Mouse (Mus musculus): ENCODE measurements at regions not wholly inside any gene's neighbourhood (a gene's known extent, or its start where the extent isn't known, plus 50 kb on each side); places are given as distances from the start of the nearest gene placed in this dataset.

DNA sequence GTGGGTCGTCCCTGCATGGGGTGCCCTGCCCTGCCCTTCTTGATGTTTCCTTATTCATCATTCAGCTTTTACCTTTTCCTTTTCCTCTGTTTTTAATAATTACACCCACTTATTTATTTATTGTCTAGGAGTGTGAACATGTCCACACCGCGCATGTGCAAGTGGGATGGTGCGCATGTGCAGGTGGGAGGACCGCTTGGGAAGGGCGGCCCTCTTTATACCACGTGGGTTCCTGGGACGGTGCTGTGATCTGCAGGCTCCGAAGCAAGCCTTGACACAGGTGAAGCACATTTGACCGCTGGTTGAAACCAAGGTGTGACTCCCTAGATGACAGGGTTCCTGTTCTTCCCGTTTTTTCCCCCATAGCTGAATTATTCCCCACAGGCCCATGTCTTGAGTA, 60.0 kb downstream of the Syf2 start:
- in situ Hi-C loops (cut with MboI, MseI): loop anchor here (25.0 kb wide), 1 partner anchor 747 kb away; the partner anchor contains the start of gene Il22ra1

DNA sequence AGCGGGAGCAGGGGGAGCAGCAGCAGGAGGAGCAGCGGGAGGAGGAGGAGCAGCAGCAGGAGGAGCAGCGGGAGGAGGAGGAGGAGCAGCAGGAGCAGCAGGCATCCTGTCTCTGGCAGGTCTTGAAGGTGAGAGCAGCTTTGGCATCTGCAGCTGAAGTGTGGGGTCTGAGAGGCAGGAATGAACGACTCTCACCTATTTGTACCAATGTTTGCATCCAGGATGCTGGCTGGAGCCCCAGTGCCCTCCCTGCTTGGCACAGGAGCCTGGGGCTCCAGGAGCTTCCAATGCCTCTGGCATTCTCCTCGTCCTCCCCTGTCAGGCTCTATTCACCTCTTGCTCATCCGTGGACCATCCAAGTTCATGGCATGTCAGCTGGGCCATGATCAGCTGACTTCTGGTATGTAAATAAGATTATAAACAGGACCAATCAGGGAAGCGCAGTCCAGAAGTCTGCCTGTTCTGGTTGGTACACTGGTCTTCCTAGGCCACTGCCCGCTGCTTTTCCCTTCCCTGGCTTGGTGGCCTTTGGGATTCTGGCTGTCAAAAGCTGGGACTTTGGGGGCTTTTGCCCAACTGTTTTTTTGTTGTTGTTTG, 62.9 kb downstream of the Syf2 start:
- in situ Hi-C loops (cut with MboI, MseI): loop anchor here (25.0 kb wide), 1 partner anchor 744 kb away; the partner anchor contains the start of gene Il22ra1

- in situ Hi-C loops (cut with MboI, MseI): loop anchor here (25.0 kb wide), 1 partner anchor 743 kb away; the partner anchor contains the start of gene Il22ra1
These were observed 63.5 kb downstream of the Syf2 start for GRCm38 (mm10) chr4:134994205-134994604.

DNA sequence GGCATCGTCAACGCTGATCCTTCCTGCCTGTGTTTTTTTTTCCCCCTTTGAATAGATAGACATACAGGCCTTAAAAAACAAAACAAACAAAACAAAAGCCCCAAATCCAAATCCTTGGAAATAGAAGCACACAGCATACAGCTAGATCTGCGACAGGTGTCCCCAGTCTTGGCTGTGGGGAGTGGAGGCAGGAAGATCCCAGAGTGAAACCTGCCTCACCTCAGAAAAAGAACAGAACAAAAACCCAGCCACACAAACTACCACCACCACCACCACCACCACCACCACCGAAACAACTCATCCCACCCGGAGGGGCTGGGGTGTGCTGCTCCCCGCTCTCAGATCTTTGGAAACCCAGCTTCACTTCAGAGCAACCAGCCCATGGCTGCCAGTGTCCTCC, 64.0 kb downstream of the Syf2 start:
- in situ Hi-C loops (cut with MboI, MseI): loop anchor here (25.0 kb wide), 1 partner anchor 743 kb away; the partner anchor contains the start of gene Il22ra1

DNA sequence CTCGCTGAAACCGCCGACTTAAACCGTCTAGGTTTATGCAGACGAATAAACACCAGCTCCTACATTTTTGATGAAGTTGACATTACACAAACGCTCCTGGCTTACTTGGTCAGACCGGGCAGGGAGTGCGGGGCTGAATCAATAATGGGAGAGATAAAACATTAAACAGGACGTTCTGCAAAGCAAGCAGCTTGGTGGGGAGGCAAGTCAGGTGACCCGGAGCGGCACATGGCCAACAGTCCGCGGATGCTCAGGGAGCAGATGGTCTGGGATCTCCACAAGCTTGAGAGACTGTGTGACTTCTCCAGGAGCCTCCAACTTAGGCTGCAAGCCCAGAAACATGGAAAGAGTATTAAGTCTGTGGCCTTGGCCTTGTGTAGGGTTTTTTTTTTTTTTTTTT, 64.4 kb downstream of the Syf2 start:
- in situ Hi-C loops (cut with MboI, MseI): loop anchor here (25.0 kb wide), 1 partner anchor 742 kb away; the partner anchor contains the start of gene Il22ra1

- in situ Hi-C loops (cut with MboI, MseI): loop anchor here (25.0 kb wide), 1 partner anchor 741 kb away; the partner anchor contains the start of gene Il22ra1
These were observed 65.4 kb downstream of the Syf2 start for GRCm38 (mm10) chr4:134996121-134996520.

GRCm38 (mm10) chr4:134997461-134998434, 67.0 kb downstream of the Syf2 start:
- in situ Hi-C loops (cut with MboI, MseI): loop anchor here (25.0 kb wide), 1 partner anchor 740 kb away; the partner anchor contains the start of gene Il22ra1

DNA sequence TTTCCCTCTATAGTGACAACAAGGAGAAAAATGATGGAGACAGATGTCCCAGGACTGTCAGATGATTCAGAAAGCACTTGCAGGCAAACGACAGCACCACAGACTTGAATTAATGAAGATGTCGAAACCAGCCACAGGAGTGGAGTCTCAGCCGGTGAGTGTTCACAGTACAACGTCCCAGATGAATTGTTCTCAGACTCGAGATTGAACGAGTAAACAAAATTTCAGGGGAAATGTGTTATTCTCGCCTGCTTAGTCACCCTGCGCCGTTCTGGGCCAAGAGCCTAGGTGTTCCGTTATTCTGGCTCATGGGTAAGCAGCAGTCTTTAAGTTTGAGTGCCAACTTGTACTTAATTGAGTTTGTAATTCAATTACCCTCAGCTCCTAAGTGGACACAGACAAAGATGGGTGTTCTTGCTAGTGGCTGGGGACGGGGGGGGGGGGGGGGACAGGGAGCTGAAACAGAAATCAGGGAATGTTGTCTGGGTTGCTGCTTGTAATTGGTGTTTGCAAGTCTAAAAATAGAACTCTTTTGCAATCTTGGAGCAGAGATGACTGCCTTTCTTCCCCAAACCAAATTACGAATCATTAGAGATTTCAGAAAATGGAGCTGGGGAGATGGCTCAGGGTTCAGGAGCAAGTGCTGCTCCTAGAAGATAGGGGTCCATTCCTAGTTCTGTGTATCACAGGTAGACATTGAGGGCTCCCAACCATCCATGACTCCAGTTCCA, 68.4 kb downstream of the Syf2 start:
- in situ Hi-C loops (cut with MboI, MseI): loop anchor here (25.0 kb wide), 1 partner anchor 738 kb away; the partner anchor contains the start of gene Il22ra1

GRCm38 (mm10) chr4:135002091-135002925, 71.6 kb downstream of the Syf2 start:
- in situ Hi-C loops (cut with MboI, MseI): no loop called here

DNA sequence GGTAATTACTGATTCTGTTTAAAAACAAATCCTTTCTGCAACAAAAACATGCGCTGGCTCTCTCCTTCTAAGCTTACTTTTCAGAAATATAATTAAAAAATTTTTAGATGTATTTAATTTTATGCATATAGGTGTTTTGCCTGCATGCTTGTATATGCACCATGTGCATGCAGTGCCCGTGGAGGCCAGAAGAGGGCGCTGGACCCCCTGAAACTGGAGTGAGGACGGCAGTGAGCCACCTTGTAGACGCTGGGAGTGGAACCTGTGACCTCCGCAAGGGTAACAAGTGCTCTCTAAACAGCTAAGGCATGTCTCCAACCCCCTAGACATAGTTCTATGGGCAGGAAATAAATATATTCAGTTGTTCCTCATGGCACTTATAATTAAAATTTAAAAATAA, 80.7 kb downstream of the Syf2 start:
- in situ Hi-C loops (cut with MboI, MseI): no loop called here

GRCm38 (mm10) chr4:135012945-135013344, 82.2 kb downstream of the Syf2 start:
- in situ Hi-C loops (cut with MboI, MseI): no loop called here

- in situ Hi-C loops (cut with MboI, MseI): no loop called here
These were observed 83.2 kb downstream of the Syf2 start for GRCm38 (mm10) chr4:135013932-135014331.

- in situ Hi-C loops (cut with MboI, MseI): no loop called here
These were observed 87.3 kb downstream of the Syf2 start for GRCm38 (mm10) chr4:135018018-135018417.

- in situ Hi-C loops (cut with MboI, MseI): no loop called here
These were observed 88.4 kb downstream of the Syf2 start for GRCm38 (mm10) chr4:135019120-135019519.

GRCm38 (mm10) chr4:135020262-135020991, 89.7 kb downstream of the Syf2 start:
- in situ Hi-C loops (cut with MboI, MseI): no loop called here

DNA sequence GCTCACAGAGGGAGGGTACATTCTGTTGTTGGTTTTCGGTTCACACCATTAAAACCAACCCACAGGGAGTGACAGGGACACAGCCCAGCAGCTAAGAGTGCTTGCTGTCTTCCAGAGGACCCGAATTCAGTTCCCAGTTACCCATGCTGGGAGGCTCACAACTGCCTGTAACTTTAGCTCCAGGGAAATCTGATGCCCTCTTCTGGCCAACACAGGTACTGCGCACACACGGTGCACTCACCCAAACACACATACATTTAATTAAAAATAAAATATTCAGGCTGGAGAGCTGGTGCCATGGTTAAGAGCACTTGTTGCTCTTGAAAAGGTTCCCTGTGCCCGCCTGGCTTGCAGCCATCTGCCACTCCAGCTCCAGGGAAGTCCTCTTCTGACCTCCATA, 92.5 kb downstream of the Syf2 start:
- in situ Hi-C loops (cut with MboI, MseI): no loop called here

DNA sequence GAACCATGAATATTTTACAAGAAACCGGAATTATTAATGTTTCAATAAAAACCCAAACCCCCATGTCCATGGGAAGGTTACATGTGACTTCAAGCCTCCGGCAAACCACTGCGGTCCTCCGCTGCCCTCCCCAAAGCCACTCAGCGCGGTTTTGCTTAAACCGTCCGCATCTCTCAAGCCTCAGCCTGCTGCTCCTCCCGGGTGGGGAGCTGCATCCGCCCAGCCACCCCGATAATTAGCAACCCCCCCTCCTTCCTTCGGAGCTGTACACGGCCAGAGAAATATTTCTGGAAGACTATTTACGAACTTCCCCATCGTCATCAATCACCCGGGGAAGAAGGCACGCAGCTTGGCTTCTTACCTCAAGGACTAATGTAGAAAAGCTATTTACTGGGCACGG, 94.7 kb upstream of the Runx3 start:
- in situ Hi-C loops (cut with MboI, MseI): no loop called here

- in situ Hi-C loops (cut with MboI, MseI): no loop called here
These were observed 93.3 kb upstream of the Runx3 start for GRCm38 (mm10) chr4:135027136-135027535.

GRCm38 (mm10) chr4:135029723-135030122, 90.7 kb upstream of the Runx3 start:
- in situ Hi-C loops (cut with MboI, MseI): no loop called here

DNA sequence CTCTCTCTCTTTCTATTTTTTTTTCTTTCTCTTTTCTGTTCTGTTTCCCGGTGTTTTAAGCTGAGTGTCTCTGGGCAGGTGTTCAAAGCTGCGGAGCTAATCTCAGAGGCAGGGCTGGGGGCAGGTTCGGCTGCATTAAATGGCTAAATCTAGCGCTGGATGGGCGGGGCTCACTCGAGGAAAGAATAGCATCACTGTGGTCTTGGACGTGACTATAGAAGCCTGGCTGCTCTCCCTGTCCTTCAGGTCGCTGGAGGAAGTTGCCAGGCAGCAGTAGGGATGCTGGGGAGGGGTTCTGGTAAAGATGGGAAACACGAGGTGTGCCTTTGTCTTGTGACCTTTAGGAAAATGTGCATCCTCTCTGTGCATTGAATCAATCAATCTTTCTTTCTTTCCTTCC, 88.0 kb upstream of the Runx3 start:
- in situ Hi-C loops (cut with MboI, MseI): no loop called here

All from T-helper 2 cell (primary cell).